Mouse (Mus musculus) v-Abl transformed pro-B cells (cell line): ENCODE data around the gene E2f7.

Experiments
- in situ Hi-C, 2 experiments: fragments of 400-800 bp; cut with MboI; formaldehyde crosslinking; loops; one replicate each; pipeline ENCODE4 v1.15.1; 2025; ENCODE audit not compliant: unreplicated experiment in 2 of 2

Gene E2f7

DNA sequence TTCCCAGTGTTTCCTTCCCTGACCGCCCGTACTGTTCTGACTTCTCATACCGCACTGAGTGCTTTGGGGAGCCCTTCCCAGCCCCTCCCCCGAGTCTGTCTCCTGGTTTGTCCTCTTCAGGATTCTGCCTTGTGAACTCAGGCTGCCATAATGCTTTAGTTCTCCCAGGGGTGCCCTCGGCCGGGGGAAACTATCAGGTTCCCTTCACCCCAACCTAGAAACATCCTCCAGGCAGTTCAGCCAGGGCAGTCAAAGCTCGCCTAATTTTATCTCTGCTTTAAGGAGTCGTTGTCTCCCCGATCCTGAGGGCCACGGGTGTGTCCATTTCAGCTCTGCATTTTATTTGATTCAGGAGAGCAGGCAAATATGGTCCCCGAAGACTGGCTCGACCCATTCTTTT is 28.0 kb downstream of the E2f7 start:
- in situ Hi-C loops = no loop called here

- in situ Hi-C loops = no loop called here
These were observed 28.6 kb downstream of the E2f7 start for GRCm38 (mm10) chr10:110773878-110774277.

GRCm38 (mm10) chr10:110781772-110782171 is 36.5 kb downstream of the E2f7 start:
- in situ Hi-C loops = loop anchor here (25.0 kb wide), 4 partner anchors 431 to 1181 kb away; partner anchors contain the start of gene Krr1 (in 1 of the 2)

- in situ Hi-C loops = loop anchor here (25.0 kb wide), 4 partner anchors 430 to 1180 kb away; partner anchors contain the start of gene Krr1 (in 1 of the 2)
These were observed 37.4 kb downstream of the E2f7 start for GRCm38 (mm10) chr10:110782655-110783054.

GRCm38 (mm10) chr10:110788049-110788752 is 43.0 kb downstream of the E2f7 start:
- in situ Hi-C loops = loop anchor here (25.0 kb wide), 4 partner anchors 424 to 1174 kb away; partner anchors contain the start of gene Krr1 (in 1 of the 2)

GRCm38 (mm10) chr10:110789683-110790082 is 44.4 kb downstream of the E2f7 start:
- in situ Hi-C loops = loop anchor here (5.0 to 25.0 kb wide), 7 partner anchors 185 to 1173 kb away; partner anchors contain the start of gene Krr1 (in 1 of the 2)

DNA sequence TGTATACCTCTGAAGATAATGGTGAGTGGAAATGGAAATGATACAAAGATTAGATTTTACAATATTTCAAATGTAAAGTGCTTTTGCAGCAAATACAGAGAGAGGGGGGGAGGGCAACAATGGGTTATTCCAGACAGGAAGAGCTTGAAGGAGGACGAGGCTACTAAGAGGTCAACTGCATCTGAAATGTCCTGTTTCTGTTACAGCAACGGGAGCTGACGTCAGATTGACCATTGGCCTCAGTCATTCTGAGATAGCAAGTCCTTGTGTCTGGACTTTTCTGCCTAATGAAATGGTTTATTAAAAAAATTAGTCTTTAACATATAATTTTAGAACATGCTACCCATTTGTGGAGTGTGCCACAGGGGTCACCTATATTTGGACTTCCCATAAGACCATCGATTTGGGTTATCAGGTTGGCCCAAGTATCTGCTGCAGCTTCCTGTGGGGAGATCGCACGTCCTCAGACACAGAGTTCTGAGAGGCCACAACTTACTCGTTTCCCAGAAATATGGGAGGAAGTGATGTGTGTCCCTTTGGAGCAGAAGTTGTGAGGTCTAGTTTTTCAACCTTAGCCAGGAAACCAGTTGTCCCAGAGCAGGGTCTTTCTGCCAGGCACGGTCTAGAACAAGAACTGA is 48.0 kb downstream of the E2f7 start:
- in situ Hi-C loops = loop anchor here (5.0 to 25.0 kb wide), 7 partner anchors 182 to 1169 kb away; partner anchors contain the start of gene Krr1 (in 1 of the 2)

DNA sequence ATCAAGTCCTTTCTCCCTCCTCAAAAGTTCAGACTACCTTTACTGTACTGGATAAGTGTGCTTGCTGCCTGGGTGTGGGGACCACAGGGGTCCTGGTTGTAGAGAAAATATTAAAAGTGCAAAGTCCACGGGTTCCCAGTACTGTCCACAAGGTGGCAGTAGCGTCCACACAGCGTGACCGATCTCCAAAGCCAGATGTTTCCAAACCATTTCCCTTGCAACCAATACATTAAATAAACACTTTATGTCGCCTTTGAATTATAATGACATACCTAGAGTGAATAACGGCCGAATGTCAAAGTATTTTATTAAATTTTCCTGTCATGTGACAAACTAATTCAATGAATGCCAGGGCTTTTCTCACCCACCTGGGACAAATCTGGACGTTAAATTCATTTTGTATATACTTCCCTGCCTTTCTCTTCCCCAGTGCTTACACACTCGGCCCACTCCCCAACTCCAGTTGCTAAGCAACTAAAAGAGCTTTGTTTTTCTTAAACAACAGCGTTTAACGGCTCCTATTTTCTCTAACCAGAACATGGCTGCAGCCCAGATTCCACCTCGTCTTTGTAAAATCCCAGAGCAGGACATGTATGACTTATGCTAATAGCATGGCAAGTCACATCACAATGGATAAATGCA is 49.4 kb downstream of the E2f7 start:
- in situ Hi-C loops = loop anchor here (5.0 to 25.0 kb wide), 8 partner anchors 180 to 1168 kb away; partner anchors contain the start of gene Krr1 (in 1 of the 2)

- in situ Hi-C loops = loop anchor here (5.0 to 25.0 kb wide), 6 partner anchors 180 to 1167 kb away; partner anchors contain the start of gene Krr1 (in 1 of the 2)
These were observed 50.1 kb downstream of the E2f7 start for GRCm38 (mm10) chr10:110795206-110795796.

DNA sequence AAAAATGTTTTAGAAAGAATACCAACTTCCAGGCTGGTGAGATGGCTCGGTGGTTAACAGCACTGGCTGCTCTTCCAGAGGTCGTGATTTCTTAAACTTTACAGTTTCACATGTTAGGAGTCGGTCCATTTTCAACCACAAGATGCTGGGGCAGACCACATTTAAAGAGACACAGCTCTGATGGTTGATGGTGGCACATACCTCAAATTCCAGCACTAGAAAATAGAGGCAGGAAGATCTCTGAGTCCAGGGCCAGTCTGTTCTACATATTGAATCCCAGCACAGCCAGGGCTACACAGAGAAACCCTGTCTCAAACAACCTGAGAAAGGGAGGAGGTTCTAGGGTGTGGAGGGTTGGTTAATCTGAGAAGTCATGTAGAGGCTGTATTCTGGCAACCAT is 56.1 kb downstream of the E2f7 start:
- in situ Hi-C loops = no loop called here

GRCm38 (mm10) chr10:110804279-110805024 is 59.2 kb downstream of the E2f7 start:
- in situ Hi-C loops = no loop called here

DNA sequence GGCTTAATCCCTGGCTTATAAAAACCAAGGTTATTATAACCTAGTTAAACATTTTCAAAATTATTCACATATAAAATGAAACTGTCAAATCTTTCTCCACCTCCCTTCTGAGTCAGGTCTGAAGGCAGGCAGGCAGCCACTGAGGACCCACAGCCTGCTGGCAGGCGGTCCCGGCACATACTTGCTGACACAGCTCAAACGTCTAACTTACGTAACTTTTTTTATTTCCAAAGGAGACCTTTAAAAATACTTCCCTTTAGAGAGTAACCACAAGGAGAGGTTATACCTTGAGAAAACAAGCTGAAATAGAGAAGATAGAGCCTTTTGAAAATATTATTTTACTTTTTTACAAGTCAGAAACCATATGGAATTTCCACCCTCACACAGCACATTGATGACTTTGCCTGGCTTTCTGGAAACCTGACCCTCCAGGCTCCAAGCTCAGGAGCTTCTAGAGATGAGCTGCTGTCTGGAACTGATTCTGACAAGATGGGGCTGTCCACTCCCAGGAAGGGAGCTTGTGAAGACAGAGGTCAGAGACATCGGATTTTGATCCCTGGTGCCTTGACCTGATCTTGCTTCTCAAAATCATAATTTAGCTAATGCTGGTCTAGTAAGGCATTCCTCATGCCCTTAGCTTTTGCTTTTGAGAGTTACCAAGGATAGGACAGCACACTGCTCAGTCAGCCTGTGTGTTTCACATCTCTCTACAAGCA is 59.9 kb downstream of the E2f7 start:
- in situ Hi-C loops = no loop called here

DNA sequence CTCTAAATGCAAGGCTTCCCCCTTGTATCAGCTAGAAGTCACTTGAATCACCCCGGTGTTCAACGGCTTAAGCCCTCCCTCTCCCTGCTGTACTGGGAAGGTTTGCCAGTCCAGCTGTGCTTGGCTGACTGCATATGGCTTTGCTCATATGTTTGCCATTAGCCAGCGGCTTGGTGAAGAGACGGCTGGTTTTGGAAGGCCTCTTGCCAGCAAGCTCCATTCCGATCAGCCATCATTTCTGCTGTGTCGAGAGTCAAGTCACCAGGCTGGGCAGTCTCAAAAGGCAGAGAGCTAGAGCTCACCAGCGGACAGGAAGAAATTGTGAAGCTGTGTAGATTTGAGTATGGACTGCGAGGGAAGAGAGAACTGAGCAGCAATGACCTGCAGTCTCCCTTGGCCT is 61.2 kb downstream of the E2f7 start:
- in situ Hi-C loops = no loop called here

- in situ Hi-C loops = loop anchor here in 1 of 2 experiments (5.0 kb wide), 1 partner anchor 167 kb away; no protein-coding TSS in a partner anchor
These were observed 65.3 kb downstream of the E2f7 start for GRCm38 (mm10) chr10:110810528-110810927.

GRCm38 (mm10) chr10:110811209-110811861 is 66.1 kb downstream of the E2f7 start:
- in situ Hi-C loops = loop anchor here in 1 of 2 experiments (5.0 kb wide), 1 partner anchor 166 kb away; no protein-coding TSS in a partner anchor

DNA sequence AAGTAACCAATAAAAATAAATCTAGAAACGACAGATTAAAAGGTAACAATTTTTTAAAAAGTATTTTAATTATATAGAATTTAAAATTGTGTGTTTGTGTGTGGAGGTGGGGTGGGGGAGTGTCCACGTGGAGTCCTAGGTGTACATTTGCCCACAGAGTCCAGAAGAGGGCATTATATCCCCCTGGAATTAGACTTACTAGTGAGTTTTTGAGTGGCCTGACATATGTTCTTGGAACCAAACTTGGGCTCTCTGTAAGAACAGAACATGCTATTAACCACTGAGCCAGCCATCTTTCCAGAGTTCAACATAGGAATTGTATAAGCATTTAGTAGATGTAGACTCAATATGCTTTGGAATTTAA is 66.6 kb downstream of the E2f7 start:
- in situ Hi-C loops = loop anchor here in 1 of 2 experiments (5.0 kb wide), 1 partner anchor 165 kb away; no protein-coding TSS in a partner anchor

GRCm38 (mm10) chr10:110821139-110821538 is 75.9 kb downstream of the E2f7 start:
- in situ Hi-C loops = no loop called here

DNA sequence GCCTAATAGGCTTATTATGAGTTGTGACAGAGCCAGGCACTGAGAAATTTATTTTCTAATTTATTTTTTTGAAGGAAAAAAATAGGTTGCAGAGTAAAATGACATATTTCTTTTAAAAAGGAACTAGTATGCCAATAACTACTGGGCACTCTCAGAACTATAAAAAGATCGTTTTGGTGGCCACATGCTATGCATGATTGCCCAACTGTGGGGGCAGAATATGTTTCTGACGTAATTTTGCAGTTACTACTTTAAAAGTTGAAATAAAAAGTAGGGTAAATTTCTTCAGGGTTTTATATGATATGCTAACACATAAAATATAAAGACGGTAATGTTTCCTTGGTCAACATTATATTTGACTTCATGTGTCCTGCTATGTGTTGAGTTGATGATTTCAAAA is 76.5 kb downstream of the E2f7 start:
- in situ Hi-C loops = no loop called here

GRCm38 (mm10) chr10:110832336-110832735 is 87.1 kb downstream of the E2f7 start:
- in situ Hi-C loops = no loop called here
